Mouse (Mus musculus) fat pad, adult 2 months (tissue): ENCODE results near the gene Slc12a8.

Source experiments
- DNase-seq: peaks from one replicate; pipeline ENCODE4 v3.0.0-alpha.2; 2011; ENCODE audit warnings: low read depth, low spot score; ENCODE audit errors: extremely low read depth

The Slc12a8 gene

GRCm38 (mm10) chr16:33696811-33697575 lies 179.9 kb downstream of the Slc12a8 start:
- no peak for DNase-seq

GRCm38 (mm10) chr16:33697576-33698276 lies 180.6 kb downstream of the Slc12a8 start:
- DNase-seq = no peak

GRCm38 (mm10) chr16:33698277-33698790 lies 181.2 kb downstream of the Slc12a8 start:
- DNase-seq = no peak

GRCm38 (mm10) chr16:33700584-33700983 lies 183.5 kb downstream of the Slc12a8 start:
- DNase-seq = no peak

- DNase-seq = no peak
These were observed 184.7 kb downstream of the Slc12a8 start for GRCm38 (mm10) chr16:33701872-33702271.

- no peak for DNase-seq
These were observed 187.2 kb downstream of the Slc12a8 start for GRCm38 (mm10) chr16:33704289-33704688.

- DNase-seq = no peak
These were observed 188.1 kb downstream of the Slc12a8 start for GRCm38 (mm10) chr16:33705258-33705657.

GRCm38 (mm10) chr16:33706111-33706890 lies 189.2 kb downstream of the Slc12a8 start:
- DNase-seq = no peak

- DNase-seq = no peak
These were observed 190.9 kb downstream of the Slc12a8 start for GRCm38 (mm10) chr16:33708031-33708430.

GRCm38 (mm10) chr16:33708585-33709397 lies 191.7 kb downstream of the Slc12a8 start:
- DNase-seq = no peak
